Mouse (Mus musculus): ENCODE results near the gene Fuk. TPM values are rescaled to one million over a fixed set of nuclear protein-coding genes. Genes with fewer than 3 reads are reported as not detected.
A peak's percentile ranks its signal among the peaks of the same experiment; 100 is the strongest.
"Not testable (repeated sequence)": the region's sequence is repeated elsewhere in the genome, so short reads cannot be mapped to it uniquely, and the experiment has no call there.

Gene Fuk
- polyA plus RNA-seq, 1 experiment, result 10.9 TPM

- Histone ChIP-seq H3K27ac (ENCODE audit: control insufficient read depth, insufficient read depth, low read depth, low read length, poor library complexity) (no peak overlapping the region), H3K4me3 (replicated peaks; ENCODE audit: control insufficient read depth, low read depth, low read length) (no peak overlapping the region), H3K4me1 (ENCODE audit: control insufficient read depth, insufficient read depth, low read length) (no peaks in the 10 kb centered on the region)
- TF ChIP-seq POLR2A (IDR thresholded peaks at IDR 0.05; ENCODE audit: borderline replicate concordance, control insufficient read depth, low read depth, low read length) (no peak), CTCF (IDR thresholded peaks at IDR 0.05; ENCODE audit: control insufficient read depth, insufficient read depth, low read length) (no peak)
- WGBS, result 87% methylated on average over 3 of the region's 3 CpGs
These were observed 15.7 kb downstream of the Fuk start for GRCm38 (mm10) chr8:110886634-110887033.

GRCm38 (mm10) chr8:110883824-110884223 is 18.5 kb downstream of the Fuk start:
- 93% methylated on average over 18 of the region's 18 CpGs for WGBS
- no peak overlapping the region for H3K4me3 ChIP-seq (replicated peaks; ENCODE audit: control insufficient read depth, low read depth, low read length)
- TF ChIP-seq POLR2A (IDR thresholded peaks at IDR 0.05; ENCODE audit: borderline replicate concordance, control insufficient read depth, low read depth, low read length), result no peak
- TF ChIP-seq CTCF (IDR thresholded peaks at IDR 0.05; ENCODE audit: control insufficient read depth, insufficient read depth, low read length), result no peak
- no peak overlapping the region for H3K27ac ChIP-seq (ENCODE audit: control insufficient read depth, insufficient read depth, low read depth, low read length, poor library complexity)
- H3K4me1 ChIP-seq (ENCODE audit: control insufficient read depth, insufficient read depth, low read length), result no peaks in the 10 kb centered on the region

- 93% methylated on average over 10 of the region's 10 CpGs for WGBS
- no peak overlapping the region for H3K4me3 ChIP-seq (replicated peaks; ENCODE audit: control insufficient read depth, low read depth, low read length)
- TF ChIP-seq POLR2A (IDR thresholded peaks at IDR 0.05; ENCODE audit: borderline replicate concordance, control insufficient read depth, low read depth, low read length), result no peak
- TF ChIP-seq CTCF (IDR thresholded peaks at IDR 0.05; ENCODE audit: control insufficient read depth, insufficient read depth, low read length), result no peak
- no peaks in the 10 kb centered on the region for H3K4me1 ChIP-seq (ENCODE audit: control insufficient read depth, insufficient read depth, low read length)
- no peak overlapping the region for H3K27ac ChIP-seq (ENCODE audit: control insufficient read depth, insufficient read depth, low read depth, low read length, poor library complexity)
These were observed 20.5 kb downstream of the Fuk start for GRCm38 (mm10) chr8:110881741-110882310.

- no peaks in the 10 kb centered on the region for H3K4me1 ChIP-seq (ENCODE audit: control insufficient read depth, insufficient read depth, low read length)
- no peak overlapping the region for H3K4me3 ChIP-seq (replicated peaks; ENCODE audit: control insufficient read depth, low read depth, low read length)
- no peak overlapping the region for H3K27ac ChIP-seq (ENCODE audit: control insufficient read depth, insufficient read depth, low read depth, low read length, poor library complexity)
- TF ChIP-seq POLR2A (IDR thresholded peaks at IDR 0.05; ENCODE audit: borderline replicate concordance, control insufficient read depth, low read depth, low read length), result no peak
- no peak for TF ChIP-seq CTCF (IDR thresholded peaks at IDR 0.05; ENCODE audit: control insufficient read depth, insufficient read depth, low read length)
- 58% methylated on average over 4 of the region's 4 CpGs for WGBS
These were observed 24.4 kb downstream of the Fuk start for GRCm38 (mm10) chr8:110877862-110878261.

- Histone ChIP-seq H3K4me1 (ENCODE audit: control insufficient read depth, insufficient read depth, low read length) (no peaks in the 10 kb centered on the region), H3K4me3 (replicated peaks; ENCODE audit: control insufficient read depth, low read depth, low read length) (no peak overlapping the region), H3K27ac (ENCODE audit: control insufficient read depth, insufficient read depth, low read depth, low read length, poor library complexity) (no peak overlapping the region)
- 94% methylated on average over 2 of the region's 2 CpGs for WGBS
- TF ChIP-seq CTCF (IDR thresholded peaks at IDR 0.05; ENCODE audit: control insufficient read depth, insufficient read depth, low read length) (no peak), POLR2A (IDR thresholded peaks at IDR 0.05; ENCODE audit: borderline replicate concordance, control insufficient read depth, low read depth, low read length) (no peak)
These were observed 31.8 kb downstream of the Fuk start for GRCm38 (mm10) chr8:110870501-110870900.

- WGBS, result 91% methylated on average over 7 of the region's 7 CpGs
- H3K4me1 ChIP-seq (ENCODE audit: control insufficient read depth, insufficient read depth, low read length); H3K27ac ChIP-seq (ENCODE audit: control insufficient read depth, insufficient read depth, low read depth, low read length, poor library complexity); H3K4me3 ChIP-seq (replicated peaks; ENCODE audit: control insufficient read depth, low read depth, low read length): not testable (repeated sequence)
These were observed 40.8 kb downstream of the Fuk start for GRCm38 (mm10) chr8:110861347-110862025.

- no peaks in the 10 kb centered on the region for H3K4me1 ChIP-seq (ENCODE audit: control insufficient read depth, insufficient read depth, low read length)
- H3K4me3 ChIP-seq (replicated peaks; ENCODE audit: control insufficient read depth, low read depth, low read length), result peak overlapping the region; percentile 27
- WGBS, result 41% methylated on average over 7 of the region's 7 CpGs
- no peak overlapping the region for H3K27ac ChIP-seq (ENCODE audit: control insufficient read depth, insufficient read depth, low read depth, low read length, poor library complexity)
- no peak for TF ChIP-seq POLR2A (IDR thresholded peaks at IDR 0.05; ENCODE audit: borderline replicate concordance, control insufficient read depth, low read depth, low read length)
- peak; percentile 59 for TF ChIP-seq CTCF (IDR thresholded peaks at IDR 0.05; ENCODE audit: control insufficient read depth, insufficient read depth, low read length)
These were observed 42.4 kb downstream of the Fuk start for GRCm38 (mm10) chr8:110859651-110860501.

- H3K4me1 ChIP-seq (ENCODE audit: control insufficient read depth, insufficient read depth, low read length), result no peaks in the 10 kb centered on the region
- no peak overlapping the region for H3K4me3 ChIP-seq (replicated peaks; ENCODE audit: control insufficient read depth, low read depth, low read length)
- WGBS, result 77% methylated on average over 5 of the region's 5 CpGs
- no peak overlapping the region for H3K27ac ChIP-seq (ENCODE audit: control insufficient read depth, insufficient read depth, low read depth, low read length, poor library complexity)
- TF ChIP-seq CTCF (IDR thresholded peaks at IDR 0.05; ENCODE audit: control insufficient read depth, insufficient read depth, low read length) (no peak), POLR2A (IDR thresholded peaks at IDR 0.05; ENCODE audit: borderline replicate concordance, control insufficient read depth, low read depth, low read length) (no peak)
These were observed 45.4 kb downstream of the Fuk start for GRCm38 (mm10) chr8:110856760-110857461.

- WGBS, result 88% methylated on average over 4 of the region's 4 CpGs
- not testable (repeated sequence) for H3K4me3 ChIP-seq (replicated peaks; ENCODE audit: control insufficient read depth, low read depth, low read length); H3K4me1 ChIP-seq (ENCODE audit: control insufficient read depth, insufficient read depth, low read length); H3K27ac ChIP-seq (ENCODE audit: control insufficient read depth, insufficient read depth, low read depth, low read length, poor library complexity)
These were observed 46.2 kb downstream of the Fuk start for GRCm38 (mm10) chr8:110856073-110856472.
